Mouse (Mus musculus) stomach, embryonic 14.5 days (tissue): ENCODE data around the gene Tkfc. TPM values are rescaled to one million over a fixed set of nuclear protein-coding genes. Genes with fewer than 3 reads are reported as not detected.
A peak's percentile ranks its signal among the peaks of the same experiment; 100 is the strongest.
"Not testable (repeated sequence)": the region's sequence is repeated elsewhere in the genome, so short reads cannot be mapped to it uniquely, and the experiment has no call there.

Source experiments
- ATAC-seq: fragments of 200-750 bp; cut with Nextera tagmentation; 2 replicates; pipeline ENCODE4 v1.8.0; 2017; ENCODE audit warnings: low read depth, moderate TSS enrichment; ENCODE audit not compliant: insufficient number of reproducible peaks, insufficient read depth, low FRiP score
- H3K27ac ChIP-seq: fragments of 300-500 bp; sonication (generic); 2 replicates; pipeline ENCODE4 v1.5.1; 2014; ENCODE audit warnings: mild to moderate bottlenecking, low read length, moderate library complexity, mixed read lengths
- H3K27me3 ChIP-seq: fragments of 300-500 bp; sonication (generic); 2 replicates; pipeline ENCODE4 v1.6.1; 2014; ENCODE audit warnings: low read length, control low read depth, mixed read lengths; ENCODE audit not compliant: control insufficient read depth, insufficient read depth
- H3K36me3 ChIP-seq: fragments of 300-500 bp; sonication (generic); 2 replicates; pipeline ENCODE4 v1.6.1; 2014; ENCODE audit warnings: mild to moderate bottlenecking, control low read depth, low read length, moderate library complexity, mixed read lengths; ENCODE audit not compliant: control insufficient read depth, insufficient read depth
- H3K4me1 ChIP-seq: fragments of 300-500 bp; sonication (generic); 2 replicates; pipeline ENCODE4 v1.6.1; 2014; ENCODE audit warnings: low read length, control low read depth, mixed read lengths; ENCODE audit not compliant: control insufficient read depth, insufficient read depth
- H3K4me2 ChIP-seq: fragments of 300-500 bp; sonication (generic); replicated peaks from 2 replicates; pipeline ENCODE4 v1.6.1; 2014; ENCODE audit warnings: low read depth, low read length, control low read depth
- H3K4me3 ChIP-seq: fragments of 300-500 bp; sonication (generic); 2 replicates; pipeline ENCODE4 v1.5.1; 2014; ENCODE audit warnings: low read depth, low read length, control low read depth
- H3K9ac ChIP-seq: fragments of 300-500 bp; sonication (generic); replicated peaks from 2 replicates; pipeline ENCODE4 v1.6.1; 2014; ENCODE audit warnings: low read depth, mild to moderate bottlenecking, control low read depth, low read length, moderate library complexity, mixed read lengths
- H3K9me3 ChIP-seq: fragments of 300-500 bp; sonication (generic); 2 replicates; pipeline ENCODE4 v1.6.1; 2016; ENCODE audit warnings: low read depth, low read length, control low read depth; ENCODE audit not compliant: control insufficient read depth
- WGBS: fragments of 180-500 bp; shearing (Covaris S2); extraction: QIAGEN DNeasy Blood & Tissue Kit; methylation state at CpG from one replicate; pipeline ENCODE4 v1.1.7; 2014; 5-methylcytosine and 5-hydroxymethylcytosine counted together
- polyA plus RNA-seq: library from polyadenylated mRNA; unstranded; fragments of >200 nt; fragmentation: Nextera tagmentation; extraction: Ambion mirVana; gene quantifications from 2 replicates; pipeline ENCODE4 v1.2.1, GENCODE M21; 2014

The Tkfc gene
- polyA plus RNA-seq, 1 experiment from 2014 or later = 19.2 TPM

DNA sequence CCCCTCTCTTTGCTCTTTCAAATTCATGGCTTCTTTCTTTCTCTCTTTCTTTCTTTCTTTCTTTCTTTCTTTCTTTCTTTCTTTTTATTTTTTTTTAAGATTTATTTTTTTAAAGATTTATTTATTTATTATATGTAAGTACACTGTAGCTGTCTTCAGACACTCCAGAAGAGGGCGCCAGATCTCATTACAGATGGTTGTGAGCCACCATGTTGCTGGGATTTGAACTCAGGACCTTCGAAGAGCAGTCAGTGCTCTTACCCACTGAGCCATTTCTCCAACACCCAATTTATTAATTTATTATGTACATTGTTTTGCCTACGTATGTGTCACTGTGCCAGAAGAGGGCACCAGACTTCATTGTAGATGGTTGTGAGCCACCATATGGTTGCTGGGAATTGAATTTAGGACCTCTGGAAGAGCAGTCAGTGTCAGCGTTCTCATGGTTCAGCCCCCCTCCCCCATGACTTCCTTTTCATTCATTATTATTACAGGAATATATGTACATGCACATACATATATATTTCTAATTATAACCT, 47.5 kb downstream of the Tkfc start:
- 75% methylated on average over 4 of the region's 4 CpGs for WGBS
- not testable (repeated sequence) for H3K27me3 ChIP-seq, H3K9me3 ChIP-seq, H3K27ac ChIP-seq, H3K9ac ChIP-seq, H3K4me2 ChIP-seq, H3K36me3 ChIP-seq, H3K4me3 ChIP-seq, ATAC-seq
- H3K4me1 ChIP-seq = peaks cover 13% of the 10 kb centered on the region; the same call in 1 of the 2 replicates

DNA sequence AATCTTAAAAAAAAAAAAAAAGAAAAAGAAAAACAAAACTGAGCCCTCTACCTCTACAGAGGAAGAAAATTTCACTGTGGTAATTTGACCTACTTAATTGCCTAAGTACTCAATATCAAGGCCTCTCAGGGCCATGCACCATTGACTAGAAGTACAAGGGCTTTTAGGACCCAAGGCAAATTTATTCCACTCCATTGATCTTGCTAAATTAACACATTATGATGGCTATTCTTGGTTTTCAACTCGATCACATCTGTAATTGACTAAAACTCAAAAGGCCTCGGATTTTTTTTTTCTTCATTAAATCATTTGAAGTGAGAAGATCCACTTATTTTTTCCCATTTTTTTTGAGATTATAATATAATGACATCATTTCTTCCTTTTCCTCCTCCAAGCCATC, 48.0 kb downstream of the Tkfc start:
- H3K27me3 ChIP-seq = no peaks in the 10 kb centered on the region
- no peak overlapping the region for H3K27ac ChIP-seq
- H3K9ac ChIP-seq = no peak overlapping the region
- H3K4me1 ChIP-seq = peaks cover 13% of the 10 kb centered on the region; the same call in 1 of the 2 replicates
- no peak overlapping the region for H3K4me2 ChIP-seq
- no peak for ATAC-seq
- no peaks in the 10 kb centered on the region; the same call in 1 of the 2 replicates for H3K36me3 ChIP-seq
- H3K9me3 ChIP-seq = no peaks in the 10 kb centered on the region
- H3K4me3 ChIP-seq = no peak overlapping the region
- 73% methylated on average over 2 of the region's 2 CpGs for WGBS

DNA sequence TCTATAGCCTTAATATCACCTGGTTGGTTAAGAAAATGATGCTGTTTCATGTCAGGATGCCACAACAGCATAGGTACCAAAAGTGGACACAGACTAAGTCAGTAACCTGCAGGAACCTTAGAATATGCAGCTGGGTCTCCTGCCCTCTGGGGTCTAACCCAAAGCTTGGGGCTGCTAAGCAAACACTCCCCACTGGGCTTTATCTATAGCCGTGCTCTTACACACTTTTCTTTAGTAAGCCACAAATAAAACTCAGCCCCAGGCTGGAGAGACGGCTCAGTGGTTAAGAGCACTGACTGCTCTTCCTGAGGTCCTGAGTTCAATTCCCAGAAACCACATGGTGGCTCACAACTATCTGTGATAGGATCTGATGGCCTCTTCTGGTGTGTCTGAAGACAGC, 48.5 kb downstream of the Tkfc start:
- no peaks in the 10 kb centered on the region; the same call in 1 of the 2 replicates for H3K36me3 ChIP-seq
- H3K4me3 ChIP-seq = no peak overlapping the region
- no peaks in the 10 kb centered on the region for H3K27me3 ChIP-seq
- peaks cover 13% of the 10 kb centered on the region; the same call in 1 of the 2 replicates for H3K4me1 ChIP-seq
- WGBS = 63% methylated on average over 2 of the region's 2 CpGs
- no peaks in the 10 kb centered on the region for H3K9me3 ChIP-seq
- ATAC-seq = no peak
- no peak overlapping the region for H3K27ac ChIP-seq
- H3K9ac ChIP-seq = no peak overlapping the region
- no peak overlapping the region for H3K4me2 ChIP-seq

- peaks cover 10% of the 10 kb centered on the region; the same call in 1 of the 2 replicates for H3K36me3 ChIP-seq
- no peaks in the 10 kb centered on the region for H3K27me3 ChIP-seq
- H3K4me2 ChIP-seq = peak within 1 kb of the TSS; percentile 76
- ATAC-seq = peak; percentile 97
- peaks cover 13% of the 10 kb centered on the region; the same call in 1 of the 2 replicates for H3K4me1 ChIP-seq
- H3K4me3 ChIP-seq = peak within 1 kb of the TSS; percentile 55
- H3K27ac ChIP-seq = peak within 1 kb of the TSS; percentile 16; the same call in 1 of the 2 replicates
- WGBS = under 1% methylated on average over 43 of the region's 43 CpGs
- no peaks in the 10 kb centered on the region for H3K9me3 ChIP-seq
- H3K9ac ChIP-seq = peak within 1 kb of the TSS; percentile 50
Observed at GRCm38 (mm10) chr19:10555624-10556510, 49.6 kb downstream of the Tkfc start, which contains the start of gene Tmem216. Gene Tmem216 (minus strand): TSS chr19:10556238.

GRCm38 (mm10) chr19:10539454-10539853, 66.0 kb downstream of the Tkfc start:
- no peak for ATAC-seq
- no peak overlapping the region for H3K4me3 ChIP-seq
- no peaks in the 10 kb centered on the region for H3K9me3 ChIP-seq
- no peaks in the 10 kb centered on the region for H3K4me1 ChIP-seq
- H3K27me3 ChIP-seq = no peaks in the 10 kb centered on the region
- no peak overlapping the region for H3K27ac ChIP-seq
- no peak overlapping the region for H3K9ac ChIP-seq
- 95% methylated on average over 5 of the region's 5 CpGs for WGBS
- H3K36me3 ChIP-seq = peaks cover 84% of the 10 kb centered on the region
- H3K4me2 ChIP-seq = no peak overlapping the region

Other genes with a start within 250 kb of the Tkfc start
- gene Syt7, start 216.6 kb downstream of the Tkfc start, polyA plus RNA-seq = 1.2 and 1.6 TPM in 2 replicates
- 0.42 and 0.66 TPM in 2 replicates for gene Lrrc10b, start 148.2 kb downstream of the Tkfc start, polyA plus RNA-seq
- gene Ppp1r32, start 122.7 kb downstream of the Tkfc start, polyA plus RNA-seq = 0.17 TPM in 1 of 2 replicates, not detected in the other
- gene Cpsf7, start 80.4 kb downstream of the Tkfc start, polyA plus RNA-seq = 57.1 and 58.8 TPM in 2 replicates
- 57.9 and 64.5 TPM in 2 replicates for gene Sdhaf2, start 79.5 kb downstream of the Tkfc start, polyA plus RNA-seq
- 52.7 and 53.8 TPM in 2 replicates for gene Tmem216, start 49.4 kb downstream of the Tkfc start, polyA plus RNA-seq
- 18.9 TPM in 2 replicates for gene Cyb561a3, start 28.5 kb downstream of the Tkfc start, polyA plus RNA-seq
- 37.0 and 38.4 TPM in 2 replicates for gene Tmem138, start 28.3 kb downstream of the Tkfc start, polyA plus RNA-seq
- 303 and 313 TPM in 2 replicates for gene Ddb1, start 327 bp downstream of the Tkfc start, polyA plus RNA-seq
- gene Vwce, start 28.6 kb upstream of the Tkfc start, polyA plus RNA-seq = 1.1 and 1.9 TPM in 2 replicates
- 10.2 and 14.1 TPM in 2 replicates for gene Pga5, start 72.4 kb upstream of the Tkfc start, polyA plus RNA-seq
- gene Vps37c, start 83.1 kb upstream of the Tkfc start, polyA plus RNA-seq = 37.5 and 40.4 TPM in 2 replicates
- 0.77 and 2.1 TPM in 2 replicates for gene Cd5, start 133.3 kb upstream of the Tkfc start, polyA plus RNA-seq
- gene Cd6, start 224.4 kb upstream of the Tkfc start, polyA plus RNA-seq = 0.58 TPM in 1 of 2 replicates, not detected in the other
- gene Slc15a3, start 234.1 kb upstream of the Tkfc start, polyA plus RNA-seq = 0.45 and 0.52 TPM in 2 replicates